Mouse (Mus musculus) forebrain, embryonic 16.5 days (tissue): ENCODE data around the gene Pdgfra. TPM values are rescaled to one million over a fixed set of nuclear protein-coding genes. Genes with fewer than 3 reads are reported as not detected.

ENCODE experiments used
- microRNA-seq: library from miRNA; unstranded; fragments of <30 nt; microRNA quantifications from one replicate; pipeline ENCODE4, GENCODE M21; 2017
- polyA plus RNA-seq: library from polyadenylated mRNA; unstranded; fragments of >200 nt; fragmentation: Nextera tagmentation; extraction: Ambion mirVana; gene quantifications from 2 replicates; pipeline ENCODE4 v1.2.1, GENCODE M21; 2015

The Pdgfra gene
- polyA plus RNA-seq, 1 experiment from 2014 or later: 11.3 TPM

Small RNAs within 50 kb of the gene (microRNA-seq; reads per million reads assigned to microRNA genes)
- gene Mir7025: not detected

Other genes starting within 250 kb of the Pdgfra start
- gene Chic2, start 107.5 kb upstream of the Pdgfra start, polyA plus RNA-seq: 26.9 and 31.6 TPM in 2 replicates
- gene Gsx2, start 76.7 kb upstream of the Pdgfra start, polyA plus RNA-seq: 3.3 and 6.0 TPM in 2 replicates